Mouse (Mus musculus) limb, embryonic 14.5 days (tissue): ENCODE measurements around the gene Olfr675. TPM values are rescaled to one million over a fixed set of nuclear protein-coding genes. Genes with fewer than 3 reads are reported as not detected.
"Not testable (repeated sequence)": the region's sequence is repeated elsewhere in the genome, so short reads cannot be mapped to it uniquely, and the experiment has no call there.

Experiments used
- ATAC-seq: fragments of 200-750 bp; cut with Nextera tagmentation; 2 replicates; pipeline ENCODE4 v1.8.0; 2017; ENCODE audit warnings: low read depth, moderate number of reproducible peaks, moderate TSS enrichment; ENCODE audit not compliant: low FRiP score
- DNase-seq: peaks from one replicate; pipeline ENCODE4 v3.0.0-alpha.2; 2015; ENCODE audit warnings: low spot score
- H3K27ac ChIP-seq: fragments of 300-500 bp; sonication (generic); replicated peaks from 2 replicates; pipeline ENCODE4 v1.5.1; 2014; ENCODE audit warnings: low read depth, mild to moderate bottlenecking, low read length, moderate library complexity, mixed read lengths
- H3K27me3 ChIP-seq: fragments of 300-500 bp; sonication (generic); 2 replicates; pipeline ENCODE4 v1.6.1; 2014; ENCODE audit warnings: low read length, mixed read lengths; ENCODE audit not compliant: control insufficient read depth, insufficient read depth
- H3K36me3 ChIP-seq: fragments of 300-500 bp; sonication (generic); 2 replicates; pipeline ENCODE4 v1.6.1; 2014; ENCODE audit warnings: mild to moderate bottlenecking, low read length, moderate library complexity, mixed read lengths; ENCODE audit not compliant: control insufficient read depth, insufficient read depth
- H3K4me1 ChIP-seq: fragments of 300-500 bp; sonication (generic); 2 replicates; pipeline ENCODE4 v1.6.1; 2014; ENCODE audit warnings: antibody characterized with exemption, low read length, mixed read lengths; ENCODE audit not compliant: control insufficient read depth, insufficient read depth
- H3K4me2 ChIP-seq: fragments of 300-500 bp; sonication (generic); replicated peaks from 2 replicates; pipeline ENCODE4 v1.6.1; 2014; ENCODE audit warnings: low read depth, mild to moderate bottlenecking, low read length, moderate library complexity; ENCODE audit not compliant: severe bottlenecking
- H3K4me3 ChIP-seq: fragments of 300-500 bp; sonication (generic); replicated peaks from 2 replicates; pipeline ENCODE4 v1.5.1; 2014; ENCODE audit warnings: low read length
- H3K9ac ChIP-seq: fragments of 300-500 bp; sonication (generic); 2 replicates; pipeline ENCODE4 v1.6.1; 2014; ENCODE audit warnings: mild to moderate bottlenecking, low read depth, low read length, moderate library complexity; ENCODE audit not compliant: severe bottlenecking
- H3K9me3 ChIP-seq: fragments of 300-500 bp; sonication (generic); 2 replicates; pipeline ENCODE4 v1.6.1; 2016; ENCODE audit warnings: low read length; ENCODE audit not compliant: control insufficient read depth
- POLR2A ChIP-seq: fragments of 200-500 bp; IDR thresholded peaks from 2 replicates; pipeline ENCODE4 v1.8.0; 2012; ENCODE audit warnings: inconsistent platforms, mild to moderate bottlenecking, moderate library complexity, borderline replicate concordance; ENCODE audit not compliant: insufficient read depth, insufficient read length; ENCODE audit errors: extremely low read depth
- WGBS: fragments of 180-500 bp; shearing (Covaris S2); extraction: QIAGEN DNeasy Blood & Tissue Kit; methylation state at CpG from one replicate; pipeline ENCODE4 v1.1.7; 2014; 5-methylcytosine and 5-hydroxymethylcytosine counted together
- polyA plus RNA-seq, 2 experiments: library from polyadenylated mRNA; depleted of rRNA in 1 of 2; stranded (reverse) in 1 of 2; unstranded in 1 of 2; fragments of >200 nt; fragmentation: Nextera tagmentation in 1 of 2; extraction: Ambion mirVana in 1 of 2; gene quantifications; 2 replicates each; pipeline versions ENCODE4 v1.2.1 to v1.2.3; 2012 to 2014

Olfr675 gene
- not detected in 2 replicates for polyA plus RNA-seq (2012; rRNA removed)
- polyA plus RNA-seq (2014; fragmentation: Nextera tagmentation; extraction: Ambion mirVana), result not detected in 2 replicates

GRCm38 (mm10) chr7:105028360-105028759, at the start of gene Olfr675:
Olfr675 (minus strand) TSS chr7:105028460.
- Histone ChIP-seq H3K27ac (no peak within 1 kb of the TSS), H3K4me1 (no peaks in the 10 kb centered on the region), H3K36me3 (no peaks in the 10 kb centered on the region), H3K4me2 (no peak within 1 kb of the TSS), H3K9me3 (no peaks in the 10 kb centered on the region), H3K9ac (no peak within 1 kb of the TSS), H3K27me3 (no peaks in the 10 kb centered on the region), H3K4me3 (no peak within 1 kb of the TSS)
- no peak for DNase-seq
- WGBS, result 68% methylated on average over 1 of the region's 1 CpGs
- no peak for TF ChIP-seq POLR2A
- ATAC-seq, result no peak

GRCm38 (mm10) chr7:105064175-105064574, 35.9 kb upstream of the Olfr675 start, which contains the start of gene Olfr678:
Olfr678 (plus strand) TSS chr7:105064475.
- H3K27me3 ChIP-seq, result no peaks in the 10 kb centered on the region
- H3K4me3 ChIP-seq, result no peak within 1 kb of the TSS
- H3K27ac ChIP-seq, result no peak within 1 kb of the TSS
- no peak within 1 kb of the TSS for H3K4me2 ChIP-seq
- H3K9ac ChIP-seq, result no peak within 1 kb of the TSS
- DNase-seq (no peak), ATAC-seq (no peak)
- TF ChIP-seq POLR2A, result no peak
- H3K4me1 ChIP-seq, result no peaks in the 10 kb centered on the region
- no peaks in the 10 kb centered on the region for H3K9me3 ChIP-seq
- 86% methylated on average over 1 of the region's 1 CpGs for WGBS
- no peaks in the 10 kb centered on the region for H3K36me3 ChIP-seq

GRCm38 (mm10) chr7:105058951-105059350, 30.7 kb upstream of the Olfr675 start:
- Histone ChIP-seq H3K27me3 (no peaks in the 10 kb centered on the region), H3K9me3 (no peaks in the 10 kb centered on the region), H3K4me3 (no peak overlapping the region), H3K27ac (no peak overlapping the region), H3K9ac (no peak overlapping the region), H3K4me2 (no peak overlapping the region), H3K36me3 (no peaks in the 10 kb centered on the region), H3K4me1 (no peaks in the 10 kb centered on the region)
- ATAC-seq, result no peak
- TF ChIP-seq POLR2A, result no peak
- no peak for DNase-seq

- H3K9ac ChIP-seq, H3K36me3 ChIP-seq, DNase-seq, H3K4me3 ChIP-seq, H3K27ac ChIP-seq, ATAC-seq, H3K4me2 ChIP-seq, H3K9me3 ChIP-seq, H3K27me3 ChIP-seq, H3K4me1 ChIP-seq: not testable (repeated sequence)
- 51% methylated on average over 5 of the region's 5 CpGs for WGBS
Measured at GRCm38 (mm10) chr7:105033836-105034235, 5.6 kb upstream of the Olfr675 start.

GRCm38 (mm10) chr7:105032398-105032797, 4.1 kb upstream of the Olfr675 start, which contains the start of gene Olfr676:
Olfr676 (plus strand) TSS chr7:105032698.
- no peak within 1 kb of the TSS for H3K27ac ChIP-seq

GRCm38 (mm10) chr7:105022530-105022929, 5.7 kb downstream of the Olfr675 start:
- WGBS, result 86% methylated on average over 1 of the region's 1 CpGs
- no peak for TF ChIP-seq POLR2A
- Histone ChIP-seq H3K4me2 (no peak overlapping the region), H3K27ac (no peak overlapping the region), H3K4me1 (no peaks in the 10 kb centered on the region), H3K9ac (no peak overlapping the region), H3K36me3 (no peaks in the 10 kb centered on the region), H3K9me3 (no peaks in the 10 kb centered on the region), H3K4me3 (no peak overlapping the region), H3K27me3 (no peaks in the 10 kb centered on the region)
- ATAC-seq (no peak), DNase-seq (no peak)

More at GRCm38 (mm10) chr7:105032398-105032797, 4.1 kb upstream of the Olfr675 start, which contains the start of gene Olfr676:
- H3K36me3 ChIP-seq, result no peaks in the 10 kb centered on the region
- DNase-seq (no peak), ATAC-seq (no peak)
- TF ChIP-seq POLR2A, result no peak
- H3K4me3 ChIP-seq, result no peak within 1 kb of the TSS
- H3K4me2 ChIP-seq, result no peak within 1 kb of the TSS
- H3K9ac ChIP-seq, result no peak within 1 kb of the TSS
- no peaks in the 10 kb centered on the region for H3K4me1 ChIP-seq
- no peaks in the 10 kb centered on the region for H3K27me3 ChIP-seq
- H3K9me3 ChIP-seq, result no peaks in the 10 kb centered on the region
